Mouse (Mus musculus) neural tube, embryonic 11.5 days (tissue): ENCODE measurements around the gene Ppp1r11. TPM values are rescaled to one million over a fixed set of nuclear protein-coding genes. Genes with fewer than 3 reads are reported as not detected.

ENCODE experiments used
- ATAC-seq: fragments of 200-750 bp; cut with Nextera tagmentation; 2 replicates; pipeline ENCODE4 v1.8.0; 2017; ENCODE audit warnings: moderate number of reproducible peaks, mild to moderate bottlenecking, moderate TSS enrichment, moderate library complexity; ENCODE audit not compliant: insufficient read depth, low FRiP score, low TSS enrichment
- DNase-seq: peaks from one replicate; pipeline ENCODE4 v3.0.0-alpha.2; 2015; ENCODE audit warnings: low spot score
- H3K27ac ChIP-seq: fragments of 300-500 bp; sonication (generic); 2 replicates; pipeline ENCODE4 v1.5.1; 2014; ENCODE audit warnings: low read depth, mild to moderate bottlenecking, low read length
- H3K27me3 ChIP-seq: fragments of 300-500 bp; sonication (generic); 2 replicates; pipeline ENCODE4 v1.6.1; 2014; ENCODE audit warnings: mild to moderate bottlenecking, low read length, mixed read lengths; ENCODE audit not compliant: control insufficient read depth, insufficient read depth
- H3K36me3 ChIP-seq: fragments of 300-500 bp; sonication (generic); 2 replicates; pipeline ENCODE4 v1.6.1; 2014; ENCODE audit warnings: mild to moderate bottlenecking, low read length, moderate library complexity, mixed read lengths; ENCODE audit not compliant: control insufficient read depth, insufficient read depth
- H3K4me1 ChIP-seq: fragments of 300-500 bp; sonication (generic); 2 replicates; pipeline ENCODE4 v1.6.1; 2014; ENCODE audit warnings: low read length, mixed read lengths; ENCODE audit not compliant: control insufficient read depth, insufficient read depth
- H3K4me2 ChIP-seq: fragments of 300-500 bp; sonication (generic); 2 replicates; pipeline ENCODE4 v1.6.1; 2014; ENCODE audit warnings: low read depth, mild to moderate bottlenecking, moderate library complexity
- H3K4me3 ChIP-seq: fragments of 300-500 bp; sonication (generic); 2 replicates; pipeline ENCODE4 v1.5.1; 2014; ENCODE audit warnings: low read depth, low read length
- H3K9ac ChIP-seq: fragments of 300-500 bp; sonication (generic); 2 replicates; pipeline ENCODE4 v1.6.1; 2014; ENCODE audit warnings: mild to moderate bottlenecking, low read length
- H3K9me3 ChIP-seq: fragments of 300-500 bp; sonication (generic); 2 replicates; pipeline ENCODE4 v1.6.1; 2016; ENCODE audit warnings: low read length; ENCODE audit not compliant: control insufficient read depth
- WGBS: fragments of 180-500 bp; shearing (Covaris S2); extraction: QIAGEN DNeasy Blood & Tissue Kit; methylation state at CpG from one replicate; pipeline ENCODE4 v1.1.7; 2014; 5-methylcytosine and 5-hydroxymethylcytosine counted together
- polyA plus RNA-seq: library from polyadenylated mRNA; unstranded; fragments of >200 nt; fragmentation: Nextera tagmentation; extraction: Ambion mirVana; gene quantifications from 2 replicates; pipeline ENCODE4 v1.2.1, GENCODE M21; 2014

Ppp1r11 gene
- polyA plus RNA-seq, 1 experiment from 2014 or later = 162 TPM

DNA sequence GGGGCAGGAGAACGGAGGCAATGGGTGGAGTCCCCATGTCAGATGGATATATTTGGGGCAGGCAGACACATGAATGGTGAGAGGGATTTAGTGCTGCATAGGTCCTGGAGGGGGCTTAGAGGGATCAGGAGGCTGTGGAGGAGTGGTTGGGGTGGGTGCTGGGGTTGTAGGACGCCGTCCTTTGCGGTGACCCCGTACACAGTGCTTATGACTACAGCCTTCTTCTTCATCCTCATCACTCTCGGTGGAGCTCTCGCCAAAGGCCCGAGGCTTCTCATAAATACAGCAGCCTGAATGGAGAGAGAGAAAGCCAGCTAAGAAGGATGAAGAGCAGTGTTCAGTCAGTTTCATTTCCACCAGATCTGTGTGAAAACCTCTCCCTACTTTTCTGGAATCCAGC lies 2.3 kb downstream of the Ppp1r11 start:
- DNase-seq (no peak), ATAC-seq (no peak)
- WGBS = 90% methylated on average over 8 of the region's 8 CpGs
- H3K36me3 ChIP-seq = peaks cover 2% of the 10 kb centered on the region; the same call in 1 of the 2 replicates
- no peak overlapping the region for H3K4me3 ChIP-seq
- no peaks in the 10 kb centered on the region for H3K9me3 ChIP-seq
- no peak overlapping the region for H3K9ac ChIP-seq
- peaks cover 11% of the 10 kb centered on the region; the same call in 1 of the 2 replicates for H3K4me1 ChIP-seq
- H3K27me3 ChIP-seq = peaks cover 11% of the 10 kb centered on the region; the same call in 1 of the 2 replicates
- no peak overlapping the region for H3K27ac ChIP-seq
- no peak overlapping the region for H3K4me2 ChIP-seq

GRCm38 (mm10) chr17:36948286-36948685 lies 3.3 kb downstream of the Ppp1r11 start:
- peaks cover 11% of the 10 kb centered on the region; the same call in 1 of the 2 replicates for H3K4me1 ChIP-seq
- peaks cover 2% of the 10 kb centered on the region; the same call in 1 of the 2 replicates for H3K36me3 ChIP-seq
- H3K27ac ChIP-seq = no peak overlapping the region
- ATAC-seq (no peak), DNase-seq (no peak)
- peaks cover 19% of the 10 kb centered on the region for H3K27me3 ChIP-seq
- no peak overlapping the region for H3K4me3 ChIP-seq
- no peaks in the 10 kb centered on the region for H3K9me3 ChIP-seq
- no peak overlapping the region for H3K9ac ChIP-seq
- 92% methylated on average over 1 of the region's 1 CpGs for WGBS
- H3K4me2 ChIP-seq = no peak overlapping the region

DNA sequence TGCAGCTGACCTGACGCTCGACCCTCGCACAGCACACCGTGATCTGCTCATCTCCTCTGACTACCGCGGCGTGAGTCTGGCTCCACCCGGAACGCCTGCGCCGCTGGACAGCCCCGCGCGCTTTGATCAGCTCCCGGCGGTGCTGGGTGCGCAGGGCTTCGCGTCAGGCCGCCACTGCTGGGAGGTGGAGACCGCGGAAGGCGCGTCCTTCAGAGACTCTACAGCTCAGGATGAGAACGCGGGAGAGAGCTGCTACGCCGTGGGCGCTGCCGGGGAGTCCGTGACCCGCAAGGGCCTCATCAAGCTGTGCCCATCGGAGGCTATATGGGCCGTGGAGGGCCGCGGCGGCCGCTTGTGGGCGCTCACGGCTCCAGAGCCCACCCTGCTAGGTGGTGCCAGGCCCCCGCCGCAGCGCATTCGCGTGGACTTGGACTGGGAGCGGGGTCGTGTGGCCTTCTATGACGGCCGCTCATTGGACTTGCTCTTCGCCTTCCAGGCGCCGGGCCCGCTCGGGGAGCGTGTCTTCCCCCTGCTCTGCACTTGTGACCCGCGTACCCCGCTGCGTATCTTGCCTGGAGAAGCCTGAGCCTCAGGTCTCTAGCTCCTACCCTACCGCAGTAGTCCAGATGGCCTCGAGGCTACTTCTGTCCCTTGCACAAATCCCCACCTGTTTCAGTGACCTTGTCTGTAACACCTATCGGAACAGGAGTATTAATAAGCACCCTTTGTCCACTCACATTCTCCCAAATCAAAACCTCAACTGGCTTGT lies 4.3 kb downstream of the Ppp1r11 start:
- ATAC-seq (peak; percentile 54), DNase-seq (peak; percentile 79)
- Histone ChIP-seq H3K27me3 (peaks cover 30% of the 10 kb centered on the region), H3K4me2 (peak overlapping the region; percentile 80), H3K9me3 (no peaks in the 10 kb centered on the region), H3K4me1 (peaks cover 17% of the 10 kb centered on the region; the same call in 1 of the 2 replicates), H3K4me3 (peak overlapping the region; percentile 37), H3K27ac (peak overlapping the region; percentile 11; the same call in 1 of the 2 replicates), H3K36me3 (peaks cover 2% of the 10 kb centered on the region; the same call in 1 of the 2 replicates), H3K9ac (peak overlapping the region; percentile 85)
- 2% methylated on average over 62 of the region's 62 CpGs for WGBS

GRCm38 (mm10) chr17:36944121-36944775 lies 7.3 kb downstream of the Ppp1r11 start:
- H3K9ac ChIP-seq = no peak overlapping the region
- H3K4me3 ChIP-seq = no peak overlapping the region
- peaks cover 31% of the 10 kb centered on the region for H3K27me3 ChIP-seq
- H3K9me3 ChIP-seq = no peaks in the 10 kb centered on the region
- WGBS = 12% methylated on average over 9 of the region's 9 CpGs
- ATAC-seq (no peak), DNase-seq (peak; percentile 33)
- no peak overlapping the region for H3K27ac ChIP-seq
- peaks cover 2% of the 10 kb centered on the region; the same call in 1 of the 2 replicates for H3K36me3 ChIP-seq
- H3K4me1 ChIP-seq = peaks cover 8% of the 10 kb centered on the region; the same call in 1 of the 2 replicates
- H3K4me2 ChIP-seq = no peak overlapping the region

DNA sequence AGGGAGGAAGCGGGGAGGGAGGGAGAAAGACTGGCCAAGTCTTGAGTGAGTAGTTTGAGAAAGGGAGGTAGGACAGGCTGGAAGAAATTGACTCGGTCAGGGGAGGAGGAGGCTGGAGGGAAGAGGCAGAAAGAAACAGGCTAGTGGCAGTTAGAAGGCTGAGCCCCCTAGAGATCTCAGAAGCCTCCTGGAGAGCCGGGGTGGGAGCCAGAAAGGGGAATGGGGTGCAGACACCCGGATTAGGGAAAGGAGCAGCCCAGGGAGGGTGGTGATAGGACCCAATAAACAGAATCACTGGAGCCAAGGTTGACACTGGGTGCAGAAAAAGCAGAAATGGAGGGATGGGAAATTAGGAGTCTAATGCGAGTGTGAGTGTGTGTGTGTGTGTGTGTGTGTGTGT lies 7.8 kb downstream of the Ppp1r11 start:
- ATAC-seq (no peak), DNase-seq (no peak)
- H3K4me1 ChIP-seq = peaks cover 8% of the 10 kb centered on the region; the same call in 1 of the 2 replicates
- H3K9ac ChIP-seq = no peak overlapping the region
- H3K27ac ChIP-seq = no peak overlapping the region
- H3K27me3 ChIP-seq = peaks cover 31% of the 10 kb centered on the region
- no peak overlapping the region for H3K4me3 ChIP-seq
- H3K4me2 ChIP-seq = no peak overlapping the region
- WGBS = 18% methylated on average over 5 of the region's 5 CpGs
- H3K9me3 ChIP-seq = no peaks in the 10 kb centered on the region
- no peaks in the 10 kb centered on the region for H3K36me3 ChIP-seq

- ATAC-seq (no peak), DNase-seq (peak; percentile 17)
- Histone ChIP-seq H3K27me3 (peaks cover 31% of the 10 kb centered on the region), H3K27ac (no peak within 1 kb of the TSS), H3K4me2 (peak within 1 kb of the TSS; percentile 54), H3K4me3 (peak within 1 kb of the TSS; percentile 33), H3K36me3 (no peaks in the 10 kb centered on the region), H3K4me1 (peaks cover 8% of the 10 kb centered on the region; the same call in 1 of the 2 replicates), H3K9ac (peak within 1 kb of the TSS; percentile 41), H3K9me3 (no peaks in the 10 kb centered on the region)
- WGBS = 2% methylated on average over 58 of the region's 59 CpGs
Measured at GRCm38 (mm10) chr17:36942791-36943471, 8.6 kb downstream of the Ppp1r11 start, which contains the start of gene Rnf39. Rnf39 (plus strand) TSS chr17:36942918.

- Histone ChIP-seq H3K27me3 (peaks cover 31% of the 10 kb centered on the region), H3K4me3 (no peak overlapping the region), H3K9me3 (no peaks in the 10 kb centered on the region), H3K36me3 (no peaks in the 10 kb centered on the region), H3K4me2 (peak overlapping the region; percentile 54), H3K27ac (no peak overlapping the region), H3K9ac (no peak overlapping the region), H3K4me1 (peaks cover 6% of the 10 kb centered on the region; the same call in 1 of the 2 replicates)
- WGBS = 59% methylated on average over 10 of the region's 10 CpGs
- ATAC-seq (no peak), DNase-seq (no peak)
Measured at GRCm38 (mm10) chr17:36942391-36942790, 9.2 kb downstream of the Ppp1r11 start.

- no peak for ATAC-seq
- H3K4me1 ChIP-seq = peaks cover 5% of the 10 kb centered on the region; the same call in 1 of the 2 replicates
- 88% methylated on average over 2 of the region's 2 CpGs for WGBS
Measured at GRCm38 (mm10) chr17:36938056-36938455, 13.5 kb downstream of the Ppp1r11 start.

More at GRCm38 (mm10) chr17:36938056-36938455, 13.5 kb downstream of the Ppp1r11 start:
- H3K4me2 ChIP-seq = no peak overlapping the region
- no peak overlapping the region for H3K4me3 ChIP-seq
- H3K27me3 ChIP-seq = peaks cover 10% of the 10 kb centered on the region
- no peak overlapping the region for H3K27ac ChIP-seq
- H3K36me3 ChIP-seq = no peaks in the 10 kb centered on the region
- no peak overlapping the region for H3K9ac ChIP-seq
- H3K9me3 ChIP-seq = no peaks in the 10 kb centered on the region
- DNase-seq = no peak
